Mouse (Mus musculus) fibroblast of lung, adult 2 months (primary cell): Measurements from ENCODE around the gene Tex21.

Experiments used
- DNase-seq: peaks from one replicate; pipeline ENCODE4 v3.0.0-alpha.2; 2011; ENCODE audit warnings: low read depth

Gene Tex21

GRCm38 (mm10) chr12:76246646-76247045 is at the start of gene Tex21:
TSS of gene Tex21 (minus strand) at chr12:76246746.
- no peak for DNase-seq

- no peak for DNase-seq
Measured at GRCm38 (mm10) chr12:76293192-76293591, 46.6 kb upstream of the Tex21 start.

- DNase-seq = no peak
Measured at GRCm38 (mm10) chr12:76290271-76290670, 43.7 kb upstream of the Tex21 start.

GRCm38 (mm10) chr12:76289428-76289827 is 42.9 kb upstream of the Tex21 start:
- no peak for DNase-seq

- no peak for DNase-seq
Measured at GRCm38 (mm10) chr12:76288494-76288893, 41.9 kb upstream of the Tex21 start.

GRCm38 (mm10) chr12:76287986-76288385 is 41.4 kb upstream of the Tex21 start:
- DNase-seq = no peak

GRCm38 (mm10) chr12:76285418-76285817 is 38.9 kb upstream of the Tex21 start:
- no peak for DNase-seq

GRCm38 (mm10) chr12:76282532-76283173 is 36.1 kb upstream of the Tex21 start:
- DNase-seq = no peak

- DNase-seq = no peak
Measured at GRCm38 (mm10) chr12:76282132-76282531, 35.6 kb upstream of the Tex21 start.

- DNase-seq = peak; percentile 58
Measured at GRCm38 (mm10) chr12:76281111-76281660, 34.6 kb upstream of the Tex21 start.

- DNase-seq = no peak
Measured at GRCm38 (mm10) chr12:76280556-76280955, 34.0 kb upstream of the Tex21 start.

GRCm38 (mm10) chr12:76278209-76278608 is 31.7 kb upstream of the Tex21 start:
- DNase-seq = no peak

- no peak for DNase-seq
Measured at GRCm38 (mm10) chr12:76272610-76273524, 26.3 kb upstream of the Tex21 start.

- no peak for DNase-seq
Measured at GRCm38 (mm10) chr12:76271516-76271915, 25.0 kb upstream of the Tex21 start.

- no peak for DNase-seq
Measured at GRCm38 (mm10) chr12:76269196-76269595, 22.6 kb upstream of the Tex21 start.

GRCm38 (mm10) chr12:76268686-76269085 is 22.1 kb upstream of the Tex21 start:
- DNase-seq = no peak

GRCm38 (mm10) chr12:76266875-76267274 is 20.3 kb upstream of the Tex21 start:
- DNase-seq = peak; percentile 29

- DNase-seq = no peak
Measured at GRCm38 (mm10) chr12:76265001-76265400, 18.5 kb upstream of the Tex21 start.

- DNase-seq = peak; percentile 82
Measured at GRCm38 (mm10) chr12:76264325-76264965, 17.9 kb upstream of the Tex21 start.

GRCm38 (mm10) chr12:76263876-76264275 is 17.3 kb upstream of the Tex21 start:
- no peak for DNase-seq

- no peak for DNase-seq
Measured at GRCm38 (mm10) chr12:76262918-76263317, 16.4 kb upstream of the Tex21 start.

GRCm38 (mm10) chr12:76261556-76261955 is 15.0 kb upstream of the Tex21 start:
- no peak for DNase-seq
